Mouse (Mus musculus): Measurements from ENCODE around the gene Fcgrt. TPM values are rescaled to one million over a fixed set of nuclear protein-coding genes. Genes with fewer than 3 reads are reported as not detected.

Gene Fcgrt
- total RNA-seq (2023) = 10 to 100 TPM; 15.6 to 23.0 TPM

GRCm38 (mm10) chr7:45103652-45104180, at the start of gene Fcgrt:
Fcgrt (minus strand) TSS chr7:45103851.

GRCm38 (mm10) chr7:45135993-45136567, 32.4 kb upstream of the Fcgrt start, which contains the start of the genes Gm45713 and Flt3l:
Gm45713 (minus strand) TSS chr7:45136231.
Flt3l (minus strand) TSS chr7:45136432.

GRCm38 (mm10) chr7:45128624-45129246, 25.1 kb upstream of the Fcgrt start, which contains the start of gene Rpl13a:
Rpl13a (minus strand) TSS chr7:45128761.

GRCm38 (mm10) chr7:45124224-45125143, 20.8 kb upstream of the Fcgrt start, which contains the start of gene Rps11:
Rps11 (minus strand) TSS chr7:45124439.

GRCm38 (mm10) chr7:45092048-45092447, 11.6 kb downstream of the Fcgrt start, which contains the start of gene Rcn3:
Rcn3 (minus strand) TSS chr7:45092221.

GRCm38 (mm10) chr7:45062239-45062835, 41.3 kb downstream of the Fcgrt start, which contains the start of the genes Nosip and Prrg2:
Nosip (plus strand) TSS chr7:45062429.
Prrg2 (minus strand) TSS chr7:45062677.

GRCm38 (mm10) chr7:45052862-45053116, 50.9 kb downstream of the Fcgrt start, which contains the start of gene Prr12:
Prr12 (minus strand) TSS chr7:45052881.

Other genes with a start within 250 kb of the Fcgrt start
- 100 to 1,000 TPM; 390 to 443 TPM for gene Pnkp, start 246.7 kb downstream of the Fcgrt start, total RNA-seq (2023)
- 10 to 100 TPM; 32.3 to 33.9 TPM for gene Ptov1, start 234.1 kb downstream of the Fcgrt start, total RNA-seq (2023)
- gene Med25, start 211.1 kb downstream of the Fcgrt start, total RNA-seq (2023) = 10 to 100 TPM; 36.9 to 38.1 TPM
- 1 to 10 TPM; 4.6 to 6.1 TPM for gene Fuz, start 207.8 kb downstream of the Fcgrt start, total RNA-seq (2023)
- 10 to 100 TPM; 61.7 to 69.2 TPM for gene Ap2a1, start 174.4 kb downstream of the Fcgrt start, total RNA-seq (2023)
- gene Tsks, start 160.6 kb downstream of the Fcgrt start, total RNA-seq (2023) = not detected
- gene Cpt1c, start 129.0 kb downstream of the Fcgrt start, total RNA-seq (2023) = under 1 TPM; 0.33 to 0.53 TPM
- gene Prmt1, start 117.3 kb downstream of the Fcgrt start, total RNA-seq (2023) = 10 to 100 TPM; 79.2 to 80.4 TPM
- gene Irf3, start 106.2 kb downstream of the Fcgrt start, total RNA-seq (2023) = 10 to 100 TPM; 55.8 to 60.1 TPM
- 10 to 100 TPM in 1 of 2 experiments, 1 to 10 TPM in 1; 9.3 to 14.3 TPM for gene Bcl2l12, start 105.1 kb downstream of the Fcgrt start, total RNA-seq (2023)
- 10 to 100 TPM; 57.7 to 58.5 TPM for gene Scaf1, start 87.5 kb downstream of the Fcgrt start, total RNA-seq (2023)
- 10 to 100 TPM; 13.6 to 16.8 TPM for gene Rras, start 85.9 kb downstream of the Fcgrt start, total RNA-seq (2023)
- 10 to 100 TPM; 22.7 to 23.8 TPM for gene Prr12, start 51.0 kb downstream of the Fcgrt start, total RNA-seq (2023)
- gene Nosip, start 41.4 kb downstream of the Fcgrt start, total RNA-seq (2023) = 10 to 100 TPM; 31.4 to 34.3 TPM
- gene Prrg2, start 41.2 kb downstream of the Fcgrt start, total RNA-seq (2023) = 10 to 100 TPM; 14.5 to 15.6 TPM
- 1 to 10 TPM in 1 of 2 experiments, under 1 TPM in 1; 0.79 to 2.8 TPM for gene Rcn3, start 11.6 kb downstream of the Fcgrt start, total RNA-seq (2023)
- gene Rps11, start 20.6 kb upstream of the Fcgrt start, total RNA-seq (2023) = 1,000 to 10,000 TPM in 1 of 2 experiments, 100 to 1,000 TPM in 1; 885 to 1,040 TPM
- gene Rpl13a, start 24.9 kb upstream of the Fcgrt start, total RNA-seq (2023) = 1,000 to 10,000 TPM; 1,010 to 1,095 TPM
- not detected for gene Gm45713, start 32.4 kb upstream of the Fcgrt start, total RNA-seq (2023)
- gene Flt3l, start 32.6 kb upstream of the Fcgrt start, total RNA-seq (2023) = 10 to 100 TPM; 23.6 to 24.1 TPM
- gene Pih1d1, start 50.5 kb upstream of the Fcgrt start, total RNA-seq (2023) = 10 to 100 TPM; 40.2 to 48.4 TPM
- gene Aldh16a1, start 50.7 kb upstream of the Fcgrt start, total RNA-seq (2023) = 100 to 1,000 TPM in 1 of 2 experiments, 10 to 100 TPM in 1; 79.9 to 118 TPM
- not detected for gene Slc17a7, start 60.1 kb upstream of the Fcgrt start, total RNA-seq (2023)
- not detected for gene Gfy, start 75.7 kb upstream of the Fcgrt start, total RNA-seq (2023)
- not detected for gene Pth2, start 77.1 kb upstream of the Fcgrt start, total RNA-seq (2023)
- under 1 TPM in 1 of 2 experiments, not detected in 1; 0.20 TPM for gene Ccdc155, start 101.0 kb upstream of the Fcgrt start, total RNA-seq (2023)
- under 1 TPM; 0.58 to 0.95 TPM for gene Dkkl1, start 108.3 kb upstream of the Fcgrt start, total RNA-seq (2023)
- gene Tead2, start 111.9 kb upstream of the Fcgrt start, total RNA-seq (2023) = not detected
- 100 to 1,000 TPM; 351 to 377 TPM for gene Cd37, start 135.3 kb upstream of the Fcgrt start, total RNA-seq (2023)
- gene Slc6a16, start 137.2 kb upstream of the Fcgrt start, total RNA-seq (2023) = under 1 TPM; 0.31 to 0.78 TPM
- gene Slc6a21, start 173.7 kb upstream of the Fcgrt start, total RNA-seq (2023) = under 1 TPM in 1 of 2 experiments, not detected in 1; 0.33 TPM
- 1 to 10 TPM; 3.5 to 4.6 TPM for gene Trpm4, start 229.9 kb upstream of the Fcgrt start, total RNA-seq (2023)
- gene Hrc, start 231.4 kb upstream of the Fcgrt start, total RNA-seq (2023) = not detected

Data from neutrophil, adult 59 days (primary cell).